Mouse (Mus musculus) cerebellum, postnatal 25 days (tissue): ENCODE data around the gene Incenp.
"Not testable (repeated sequence)": the region's sequence is repeated elsewhere in the genome, so short reads cannot be mapped to it uniquely, and the experiment has no call there.

Source experiments
- DNase-seq, 2 experiments: peaks; one replicate each; pipeline ENCODE4 v3.0.0; 2021; ENCODE audit warnings: mixed read lengths in 2 of 2

Gene Incenp

DNA sequence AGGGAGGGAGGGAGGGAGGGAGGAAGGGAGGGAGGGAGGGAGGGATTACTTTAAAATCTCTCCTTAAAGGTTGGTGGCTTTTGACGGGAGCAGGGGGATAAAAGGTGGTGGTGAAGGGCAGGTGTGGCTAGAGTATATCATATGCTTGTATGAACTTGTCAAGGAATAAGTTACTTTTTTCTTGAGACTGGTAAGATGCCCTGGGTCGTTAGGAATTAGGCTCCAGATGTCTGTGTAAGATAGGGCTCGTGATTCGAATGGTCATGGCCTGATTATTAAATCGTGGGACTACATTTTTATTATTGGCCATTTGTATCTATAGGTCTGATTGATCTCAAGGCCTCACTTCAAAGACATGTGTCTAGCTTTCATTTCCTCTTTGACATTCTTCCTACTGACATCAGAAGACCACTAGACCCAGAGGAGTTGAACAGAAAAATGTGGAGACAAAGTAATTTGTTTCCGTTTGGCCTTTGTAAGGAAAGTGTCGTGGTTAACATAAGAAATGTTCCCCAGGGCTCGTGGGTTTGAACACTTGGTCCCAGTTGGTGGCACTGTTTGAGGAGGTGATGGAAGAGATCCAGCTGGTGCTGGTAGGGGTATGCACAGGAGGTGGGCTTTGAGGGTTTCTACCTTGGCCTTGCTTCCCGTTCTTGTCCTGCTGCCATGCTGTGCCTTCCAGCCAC is 19.0 kb upstream of the Incenp start:
- no peak for DNase-seq

DNA sequence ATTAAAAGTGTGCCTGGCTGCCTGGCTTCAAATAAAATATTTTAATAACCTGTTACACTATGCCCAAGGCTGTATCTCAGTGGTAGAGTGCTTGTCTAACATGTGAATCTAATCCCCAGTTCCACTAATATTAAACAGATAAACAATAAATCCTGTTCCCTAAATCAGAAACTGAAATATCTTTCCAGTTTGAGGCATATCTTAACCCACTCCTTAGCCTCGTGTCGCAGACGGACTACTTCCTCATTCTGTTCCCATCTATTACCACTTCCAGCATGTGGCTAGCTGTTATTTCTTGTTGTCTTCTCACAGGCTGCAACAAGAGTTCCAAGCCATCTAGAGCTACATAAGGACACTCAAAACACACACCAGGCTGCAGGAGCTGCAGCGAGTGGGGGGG is 18.4 kb upstream of the Incenp start:
- DNase-seq: no peak

GRCm38 (mm10) chr19:9915935-9916334 is 16.6 kb upstream of the Incenp start:
- DNase-seq: peak; percentile 70 to 86

- no peak for DNase-seq
Observed at GRCm38 (mm10) chr19:9914346-9914745, 15.0 kb upstream of the Incenp start.

- DNase-seq: no peak
Observed at GRCm38 (mm10) chr19:9913784-9914183, 14.4 kb upstream of the Incenp start.

DNA sequence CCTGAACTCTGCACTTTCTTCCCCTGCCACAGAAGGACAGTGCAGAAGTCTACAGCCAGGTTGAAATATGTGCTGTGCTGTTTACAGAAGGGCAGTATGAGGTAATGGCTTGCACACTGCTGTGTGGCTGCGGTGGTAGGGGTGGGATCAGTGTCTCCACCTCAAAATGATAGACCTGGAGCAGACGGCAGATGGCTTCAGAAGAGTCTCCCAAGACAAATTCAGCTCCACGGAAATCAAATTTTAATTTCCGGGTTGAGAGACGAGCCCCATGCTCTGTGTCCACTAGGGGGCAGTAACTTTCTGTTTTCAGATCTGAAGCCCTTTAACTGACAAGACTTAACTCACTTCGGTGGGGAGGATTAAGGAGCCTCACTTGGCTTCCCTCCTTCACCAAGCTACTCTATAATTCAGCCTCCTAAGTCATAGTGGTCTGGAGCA is 12.0 kb upstream of the Incenp start:
- peak; percentile 27 to 41 for DNase-seq

GRCm38 (mm10) chr19:9909351-9909750 is 10.0 kb upstream of the Incenp start:
- DNase-seq: no peak

- not testable (repeated sequence) for DNase-seq
Observed at GRCm38 (mm10) chr19:9900696-9901095, 1.3 kb upstream of the Incenp start.

GRCm38 (mm10) chr19:9899780-9900146 is 412 bp upstream of the Incenp start:
- no peak for DNase-seq

DNA sequence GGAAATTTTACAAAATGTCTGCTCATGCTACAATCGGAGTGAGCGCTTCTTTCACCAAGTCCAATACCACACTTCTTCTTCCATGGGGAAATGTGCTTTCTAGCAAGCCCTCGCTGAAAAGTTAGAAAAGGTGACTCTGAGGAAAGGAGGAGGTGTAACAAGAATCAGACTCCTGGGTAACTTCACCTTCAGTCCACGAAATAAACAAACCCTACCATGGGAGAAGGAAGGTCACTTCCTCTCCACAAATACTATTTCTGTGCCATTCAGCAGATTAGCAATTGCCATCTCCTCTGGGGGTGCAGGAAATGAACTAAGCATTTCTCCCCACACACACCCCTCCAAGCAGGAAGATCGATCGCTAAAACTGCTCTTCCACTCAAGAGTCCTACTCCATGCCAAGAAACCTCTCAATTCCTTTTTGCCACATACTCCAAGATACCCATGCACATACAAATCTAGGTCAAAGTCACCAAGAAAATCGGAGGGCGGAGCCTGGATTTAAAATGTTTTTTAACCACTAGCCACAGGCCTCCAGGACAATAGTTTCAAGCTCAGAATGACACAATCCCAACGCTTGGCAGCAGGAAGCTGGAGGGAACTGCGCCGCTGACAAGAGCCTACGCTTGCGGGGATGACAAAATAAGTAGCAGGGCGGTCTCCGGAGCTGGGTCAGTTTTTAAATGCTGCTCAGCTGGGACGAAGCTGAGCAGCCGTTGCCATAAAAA is 848 bp downstream of the Incenp start:
- DNase-seq: no peak

- no peak for DNase-seq
Observed at GRCm38 (mm10) chr19:9896067-9896466, 3.3 kb downstream of the Incenp start.

DNA sequence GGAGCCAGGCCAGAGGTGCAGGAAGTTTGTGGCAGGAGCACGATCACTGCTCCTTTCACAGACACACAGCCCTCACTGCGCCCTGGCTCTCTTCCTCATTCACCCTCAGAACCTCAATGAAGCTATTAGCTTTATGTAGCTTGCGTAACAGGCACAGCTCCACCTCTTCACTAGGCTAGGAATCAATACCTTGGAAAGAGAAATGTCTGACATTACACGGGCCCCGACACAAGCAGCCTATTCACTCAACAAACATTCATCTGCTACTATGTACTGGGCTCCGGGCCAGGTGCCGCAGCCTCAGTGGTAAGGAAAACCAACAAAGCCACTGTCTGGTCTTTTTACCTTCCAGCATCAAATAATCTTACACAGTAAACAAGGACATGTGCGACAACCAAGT is 12.6 kb downstream of the Incenp start:
- DNase-seq: no peak

GRCm38 (mm10) chr19:9886348-9886747 is 13.0 kb downstream of the Incenp start:
- DNase-seq: no peak

DNA sequence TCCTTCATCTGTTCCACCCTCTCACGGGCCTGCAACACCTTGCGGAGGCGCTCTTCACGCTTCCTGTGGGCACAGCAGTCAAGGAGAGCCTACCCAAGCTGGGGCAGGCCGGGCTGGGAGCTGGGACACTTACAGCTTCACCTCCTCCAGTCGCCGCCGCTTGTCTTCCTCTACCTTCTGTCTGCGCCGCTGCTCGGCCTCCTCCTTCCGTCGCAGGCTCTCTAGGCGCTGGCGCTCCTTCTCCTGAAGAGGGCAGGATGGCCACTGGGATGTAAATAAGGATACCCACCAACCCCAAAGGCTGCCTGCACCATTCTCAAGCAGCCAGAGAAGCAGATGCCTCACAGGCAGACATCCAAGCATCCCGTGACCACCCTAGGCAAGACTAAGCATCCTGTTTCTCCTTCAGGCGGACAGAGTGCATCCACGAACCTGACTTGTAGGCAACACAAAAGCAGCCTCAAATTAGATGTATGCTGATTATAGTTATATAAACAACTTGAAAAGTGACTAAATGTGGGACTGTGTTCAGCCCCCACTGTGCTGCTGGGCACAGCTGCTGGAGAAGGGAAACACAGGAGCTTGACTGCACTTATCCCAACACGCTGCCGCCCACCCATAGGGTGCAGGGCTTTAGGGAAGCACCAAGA is 21.0 kb downstream of the Incenp start:
- no peak for DNase-seq

- DNase-seq: no peak
Observed at GRCm38 (mm10) chr19:9865466-9865865, 33.9 kb downstream of the Incenp start.

GRCm38 (mm10) chr19:9864856-9865255 is 34.5 kb downstream of the Incenp start:
- no peak for DNase-seq

- DNase-seq: not testable (repeated sequence)
Observed at GRCm38 (mm10) chr19:9860821-9861220, 38.5 kb downstream of the Incenp start.

GRCm38 (mm10) chr19:9849368-9850075 is 49.8 kb downstream of the Incenp start:
- DNase-seq: not testable (repeated sequence)

GRCm38 (mm10) chr19:9847262-9847661 is 52.1 kb downstream of the Incenp start, which contains the start of gene Scgb2a2:
TSS of gene Scgb2a2 (plus strand) at chr19:9847562.
- no peak for DNase-seq

DNA sequence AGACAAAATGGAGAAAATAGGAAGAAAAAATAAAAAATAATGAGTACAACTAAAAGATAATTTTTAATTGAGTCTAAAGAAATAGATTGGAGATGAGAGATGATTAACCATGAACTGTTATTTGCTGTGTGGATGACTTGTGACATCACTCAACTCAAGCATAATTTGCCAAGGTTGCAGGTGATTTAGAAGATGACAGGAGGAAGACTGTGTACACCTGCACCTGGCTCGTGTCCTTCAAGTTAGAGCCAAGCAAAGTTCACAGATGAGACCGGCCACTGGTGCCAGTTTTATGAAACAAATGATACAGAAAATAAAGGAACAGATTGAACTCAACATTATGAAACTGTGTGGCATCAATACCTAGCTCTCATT is 62.0 kb downstream of the Incenp start:
- DNase-seq: no peak

DNA sequence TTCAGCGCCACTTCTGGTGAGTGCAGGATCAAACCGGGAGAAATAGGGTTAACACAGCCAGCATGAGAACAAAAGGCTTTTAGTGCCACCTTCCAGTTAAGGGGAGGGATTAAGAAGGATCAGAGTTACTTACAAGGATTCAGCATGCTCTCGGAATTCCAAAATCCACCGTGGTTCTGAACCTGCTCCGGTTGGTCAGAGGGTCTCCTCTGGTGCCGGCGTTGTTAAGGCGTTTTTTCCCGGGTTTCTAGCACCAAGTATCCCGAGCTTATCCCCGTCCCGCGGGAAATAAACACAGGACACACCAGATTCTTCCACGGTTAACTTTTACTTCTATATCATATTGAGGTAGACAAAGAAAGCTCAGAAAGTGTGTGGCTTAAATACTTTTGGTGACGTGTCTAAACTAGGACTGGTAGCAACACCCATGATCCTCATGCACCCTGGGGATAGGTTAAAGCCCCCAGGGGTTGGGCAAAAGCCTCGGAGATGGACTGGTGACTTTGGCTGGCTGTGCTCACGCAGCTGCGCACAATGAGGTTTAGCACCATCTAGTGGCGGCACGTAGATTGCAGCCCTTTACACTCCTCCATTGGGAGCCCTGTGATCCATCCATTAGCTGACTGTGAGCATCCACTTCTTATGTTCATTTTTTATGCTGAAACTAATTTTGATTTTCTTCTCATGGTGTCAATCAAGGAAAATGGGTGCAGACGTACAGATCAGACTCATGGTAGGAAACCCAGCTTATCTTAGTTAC is 62.6 kb downstream of the Incenp start:
- peak; percentile 54 to 74 for DNase-seq
